Mouse (Mus musculus) olfactory bulb, adult 2 months (tissue): Measurements from ENCODE around the gene Osgin1. TPM values are rescaled to one million over a fixed set of nuclear protein-coding genes. Genes with fewer than 3 reads are reported as not detected.

Experiments
- H3K27ac ChIP-seq: fragments of 200-500 bp; 2 replicates; pipeline ENCODE4 v1.5.1; 2012; ENCODE audit warnings: low read depth, low read length; ENCODE audit not compliant: insufficient read depth
- H3K4me1 ChIP-seq: fragments of 200-500 bp; 2 replicates; pipeline ENCODE4 v1.6.1; 2012; ENCODE audit warnings: low read length; ENCODE audit not compliant: control insufficient read depth, insufficient read depth
- H3K4me3 ChIP-seq: fragments of 200-500 bp; 2 replicates; pipeline ENCODE4 v1.5.1; 2012; ENCODE audit warnings: mild to moderate bottlenecking, low read depth, low read length, moderate library complexity; ENCODE audit not compliant: insufficient read depth
- CTCF ChIP-seq: fragments of 200-500 bp; IDR thresholded peaks from 2 replicates; pipeline ENCODE4 v1.5.1; 2012; ENCODE audit warnings: low read depth, mild to moderate bottlenecking, low read length, moderate library complexity; ENCODE audit not compliant: insufficient read depth
- POLR2A ChIP-seq: fragments of 200-500 bp; IDR thresholded peaks from 2 replicates; pipeline ENCODE4 v1.6.1; 2012; ENCODE audit warnings: mild to moderate bottlenecking, low read depth, low read length, moderate library complexity; ENCODE audit not compliant: insufficient read depth
- WGBS: fragments of 180-500 bp; shearing (Covaris S2); methylation state at CpG from one replicate; pipeline ENCODE4 v1.1.7; 2018; 5-methylcytosine and 5-hydroxymethylcytosine counted together
- polyA plus RNA-seq: library from polyadenylated mRNA; stranded (reverse); fragments of >200 nt; gene quantifications from 2 replicates; pipeline ENCODE4 v1.2.4, GENCODE M21; 2012; ENCODE audit warnings: low replicate concordance; ENCODE audit not compliant: missing spikeins, insufficient read depth, insufficient read length

Osgin1 gene
- polyA plus RNA-seq, 1 experiment = not detected

DNA sequence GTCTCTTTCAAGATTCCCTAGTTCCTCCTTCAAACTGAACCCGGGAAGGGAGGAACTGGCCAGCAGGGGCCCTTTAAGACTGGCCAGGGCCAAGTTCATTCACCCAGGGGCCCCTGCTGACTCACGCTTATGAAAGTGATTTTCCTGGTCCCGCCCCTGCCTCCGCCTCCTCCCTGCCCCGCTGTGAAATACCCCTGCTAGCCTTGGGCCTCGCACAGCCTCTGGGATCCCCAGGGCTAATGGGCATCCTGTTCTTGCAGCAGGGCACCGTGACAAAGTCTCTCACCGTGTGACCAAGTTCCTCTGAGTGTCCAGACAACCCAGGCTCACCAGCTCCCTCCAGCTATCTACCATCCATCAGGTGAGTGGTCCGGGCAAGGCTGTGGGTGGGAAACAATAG, 3.0 kb downstream of the Osgin1 start:
- H3K27ac ChIP-seq = no peak overlapping the region
- peaks cover 20% of the 10 kb centered on the region for H3K4me1 ChIP-seq
- TF ChIP-seq CTCF (no peak), POLR2A (no peak)
- no peak overlapping the region for H3K4me3 ChIP-seq
- 22% methylated on average over 9 of the region's 9 CpGs for WGBS

DNA sequence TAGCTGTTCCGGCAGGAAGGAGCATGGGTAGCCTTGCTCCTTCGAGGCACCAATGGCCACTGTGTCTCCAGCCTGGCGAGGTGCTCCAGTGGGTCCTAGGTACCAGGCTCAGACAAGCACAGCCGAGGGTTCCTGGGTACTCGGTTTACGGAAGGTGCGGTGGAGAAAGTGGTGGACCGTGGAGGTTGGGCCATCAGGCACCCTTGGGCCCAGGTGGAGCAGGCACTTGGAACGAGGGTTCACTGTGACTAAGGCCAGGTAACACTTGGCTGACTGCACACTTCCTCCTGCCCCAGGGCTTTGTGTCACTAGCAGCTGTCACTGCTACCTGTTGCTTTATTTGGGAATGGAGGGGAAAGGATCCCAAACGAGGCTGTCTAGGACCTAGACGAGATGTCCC, 3.6 kb downstream of the Osgin1 start:
- no peak for TF ChIP-seq CTCF
- TF ChIP-seq POLR2A = no peak
- WGBS = 74% methylated on average over 11 of the region's 11 CpGs

DNA sequence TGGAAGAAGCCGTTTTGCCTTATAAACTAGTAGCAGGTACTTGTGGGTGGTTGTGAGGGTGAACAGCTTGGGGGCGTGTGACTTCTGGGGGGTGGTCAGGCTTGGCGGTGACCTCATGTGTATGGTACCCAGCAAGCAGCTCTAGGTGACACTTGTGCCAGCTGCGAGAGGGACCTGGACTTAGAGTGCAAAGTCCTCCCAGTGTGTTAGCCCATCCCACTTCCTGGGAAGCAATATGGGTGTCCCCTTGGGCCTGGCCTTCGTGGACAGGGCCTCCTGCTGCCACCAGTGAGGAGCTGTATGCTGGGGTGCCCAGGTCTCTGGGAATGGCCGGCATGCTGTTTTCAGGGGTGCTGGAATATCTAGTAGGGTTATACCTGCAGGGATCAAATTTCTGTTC, 5.0 kb downstream of the Osgin1 start:
- no peak for TF ChIP-seq CTCF
- TF ChIP-seq POLR2A = no peak
- Histone ChIP-seq H3K4me3 (no peak overlapping the region), H3K27ac (no peak overlapping the region), H3K4me1 (peaks cover 20% of the 10 kb centered on the region)
- WGBS = 86% methylated on average over 6 of the region's 6 CpGs

More for the DNA sequence above, 3.6 kb downstream of the Osgin1 start:
- H3K4me1 ChIP-seq = peaks cover 20% of the 10 kb centered on the region
- H3K4me3 ChIP-seq = no peak overlapping the region
- H3K27ac ChIP-seq = no peak overlapping the region

DNA sequence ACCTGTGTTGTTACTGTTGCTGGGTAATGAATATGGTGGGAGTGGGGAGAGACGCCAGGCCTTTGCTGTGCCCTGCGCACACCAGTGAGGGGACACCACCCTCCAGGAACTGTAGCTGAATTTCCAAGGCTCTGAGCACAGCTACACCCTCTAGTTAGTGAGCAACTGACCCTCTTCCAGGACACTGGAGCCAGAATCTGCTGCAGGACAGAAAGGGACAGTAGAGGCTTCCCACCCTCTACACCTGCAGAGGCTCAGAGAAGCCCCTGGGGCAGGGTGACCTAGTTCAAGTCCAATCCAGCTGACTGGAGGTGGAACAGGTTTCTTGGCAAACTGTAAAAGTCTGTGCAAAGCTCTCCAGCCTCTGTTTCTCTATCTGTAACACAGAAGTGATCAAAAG, 5.5 kb downstream of the Osgin1 start:
- no peak overlapping the region for H3K27ac ChIP-seq
- WGBS = 94% methylated on average over 2 of the region's 2 CpGs
- no peak overlapping the region for H3K4me3 ChIP-seq
- peaks cover 20% of the 10 kb centered on the region for H3K4me1 ChIP-seq
- TF ChIP-seq POLR2A (no peak), CTCF (no peak)

DNA sequence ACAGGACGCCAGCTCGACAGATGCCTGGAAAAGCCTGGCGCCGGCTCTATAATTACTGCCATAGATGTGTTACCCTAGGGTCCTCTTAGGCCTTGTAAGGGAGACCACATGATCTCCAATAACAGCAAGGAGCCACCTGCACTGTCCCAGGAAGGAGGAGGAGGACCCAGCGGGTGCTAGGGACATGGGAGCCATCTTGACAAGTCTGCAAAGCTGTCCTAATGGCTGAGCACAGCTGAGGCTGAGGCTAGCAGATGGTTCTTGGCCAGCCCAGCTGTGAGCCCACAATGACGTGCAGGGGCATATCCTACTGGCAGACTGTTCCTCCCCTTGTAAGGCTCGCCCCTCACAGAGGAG, 5.9 kb downstream of the Osgin1 start:
- TF ChIP-seq CTCF (no peak), POLR2A (no peak)
- H3K4me3 ChIP-seq = no peak overlapping the region
- no peak overlapping the region for H3K27ac ChIP-seq
- WGBS = 50% methylated on average over 7 of the region's 7 CpGs
- peaks cover 20% of the 10 kb centered on the region for H3K4me1 ChIP-seq

- WGBS = 24% methylated on average over 16 of the region's 16 CpGs
- Histone ChIP-seq H3K4me3 (no peak overlapping the region), H3K27ac (no peak overlapping the region), H3K4me1 (peaks cover 20% of the 10 kb centered on the region)
- TF ChIP-seq POLR2A = no peak
- peak; percentile 84 for TF ChIP-seq CTCF
Observed at GRCm38 (mm10) chr8:119440250-119440951, 6.5 kb downstream of the Osgin1 start.

DNA sequence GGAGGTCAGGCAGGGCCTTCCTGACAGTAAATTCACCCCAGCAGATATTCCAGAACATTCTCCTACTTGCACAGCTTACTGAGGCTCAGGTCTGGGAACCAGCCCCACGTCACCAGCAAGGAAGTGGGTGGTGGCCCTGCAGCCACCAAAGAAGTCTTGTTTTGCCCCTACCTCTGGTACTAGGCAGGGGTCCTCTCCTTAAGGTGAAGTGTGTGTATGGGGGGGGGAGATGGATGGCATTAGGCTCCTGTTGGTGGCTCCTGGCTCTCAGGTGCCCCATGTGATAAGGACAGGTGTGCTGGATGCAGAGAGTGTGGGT, 7.0 kb downstream of the Osgin1 start:
- TF ChIP-seq POLR2A (no peak), CTCF (no peak)
- Histone ChIP-seq H3K27ac (no peak overlapping the region), H3K4me1 (peaks cover 20% of the 10 kb centered on the region), H3K4me3 (no peak overlapping the region)
- 21% methylated on average over 1 of the region's 1 CpGs for WGBS

DNA sequence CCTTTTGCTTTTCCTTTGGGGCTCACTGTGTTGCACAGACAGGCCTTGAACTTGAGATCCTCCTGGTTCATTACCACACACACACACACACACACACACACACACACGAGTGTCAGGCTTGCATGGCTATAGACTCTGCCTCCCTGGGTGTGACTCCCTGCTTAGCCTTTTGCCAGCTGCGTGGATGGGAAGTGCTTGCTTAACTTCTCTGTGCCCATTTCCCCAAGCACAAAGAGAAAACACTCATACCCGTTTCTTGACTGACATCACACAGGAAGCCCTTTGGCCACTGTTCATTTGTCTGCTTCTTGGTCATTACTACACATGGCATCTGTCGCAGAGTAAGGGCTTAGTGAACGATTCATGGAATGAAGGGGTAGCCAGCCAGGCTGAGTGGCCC, 8.1 kb downstream of the Osgin1 start:
- Histone ChIP-seq H3K4me1 (peaks cover 20% of the 10 kb centered on the region), H3K4me3 (no peak overlapping the region), H3K27ac (no peak overlapping the region)
- TF ChIP-seq CTCF (no peak), POLR2A (no peak)
- 72% methylated on average over 5 of the region's 5 CpGs for WGBS

DNA sequence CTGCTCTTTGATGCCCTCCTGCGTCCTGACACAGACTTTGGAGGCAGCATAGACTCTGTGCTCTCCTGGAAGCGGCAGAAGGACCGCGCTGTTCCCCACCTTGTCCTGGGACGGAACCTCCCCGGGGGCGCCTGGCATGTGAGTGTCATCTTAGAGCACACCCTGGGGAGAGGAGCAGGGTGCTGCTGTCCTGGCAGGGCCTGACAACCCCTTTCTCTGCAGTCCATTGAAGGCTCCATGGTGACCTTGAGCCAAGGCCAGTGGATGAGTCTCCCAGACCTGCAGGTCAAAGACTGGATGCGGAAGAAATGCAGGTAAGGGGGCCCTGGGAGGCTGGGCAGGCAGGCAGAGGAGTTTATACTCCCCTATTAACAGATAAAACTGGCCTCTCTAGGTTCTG, 9.0 kb downstream of the Osgin1 start:
- H3K4me3 ChIP-seq = no peak overlapping the region
- TF ChIP-seq CTCF (no peak), POLR2A (no peak)
- 96% methylated on average over 8 of the region's 8 CpGs for WGBS
- peaks cover 26% of the 10 kb centered on the region for H3K4me1 ChIP-seq
- H3K27ac ChIP-seq = no peak overlapping the region

DNA sequence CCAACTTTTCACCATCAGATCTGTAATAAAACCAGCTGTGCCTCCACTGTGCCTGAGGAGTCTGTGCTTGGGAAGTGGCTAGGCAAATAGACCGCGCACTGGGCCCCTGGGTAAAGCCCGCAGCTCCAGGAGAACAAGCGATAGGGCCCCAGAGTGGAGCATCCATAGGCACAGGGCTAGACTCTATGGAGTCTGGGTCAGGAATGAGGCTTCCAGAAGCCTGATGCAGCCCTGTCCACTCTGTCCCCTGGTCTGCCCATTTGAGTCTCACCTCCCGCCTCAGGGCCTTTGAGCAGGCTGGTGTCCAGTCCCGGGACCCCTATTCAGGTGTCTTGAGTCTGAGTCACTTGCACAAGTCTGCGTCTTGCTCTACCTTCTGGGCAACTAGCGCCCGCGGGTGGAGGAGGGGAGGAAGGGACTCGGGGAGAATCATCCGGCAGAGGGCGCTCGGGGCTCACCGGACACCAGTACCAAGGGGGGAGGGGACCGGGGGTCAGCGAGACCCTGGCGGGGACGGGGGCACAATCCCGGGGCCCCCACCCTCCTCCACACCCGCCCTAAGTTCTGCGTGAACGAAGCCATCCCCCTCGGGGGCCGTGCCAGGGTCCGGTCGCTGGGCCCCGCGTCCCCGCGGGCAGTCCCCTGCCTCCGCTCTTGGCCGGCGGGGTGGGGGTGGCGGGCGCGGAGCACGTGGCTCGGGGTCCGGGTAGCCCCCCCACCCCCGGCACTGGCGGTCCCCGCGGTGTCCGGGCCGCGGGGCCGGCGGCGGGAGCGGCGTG, 12.5 kb downstream of the Osgin1 start, which contains the start of gene Necab2:
Gene Necab2, plus strand, starts transcription at position 509 of the 779 bp plus-strand sequence.
- 5% methylated on average over 43 of the region's 52 CpGs for WGBS
- Histone ChIP-seq H3K27ac (0 out of 2 replicates have a peak within 1 kb of the TSS, but pooled peaks have one; percentile 24), H3K4me3 (peak within 1 kb of the TSS; percentile 50), H3K4me1 (peaks cover 34% of the 10 kb centered on the region)
- TF ChIP-seq POLR2A (no peak), CTCF (peak; percentile 87)
